Mouse (Mus musculus) kidney, postnatal 0 days (tissue): Measurements from ENCODE around the gene Pithd1. TPM values are rescaled to one million over a fixed set of nuclear protein-coding genes. Genes with fewer than 3 reads are reported as not detected.
"Not testable (repeated sequence)": the region's sequence is repeated elsewhere in the genome, so short reads cannot be mapped to it uniquely, and the experiment has no call there.

Experiments used
- ATAC-seq: fragments of 200-750 bp; cut with Nextera tagmentation; replicated peaks from 2 replicates; pipeline ENCODE4 v1.8.0; 2017; ENCODE audit warnings: low read depth, moderate number of reproducible peaks, moderate TSS enrichment, moderate library complexity; ENCODE audit not compliant: low FRiP score
- DNase-seq: peaks from one replicate; pipeline ENCODE4 v3.0.0-alpha.2; 2016; ENCODE audit warnings: low spot score
- H3K27ac ChIP-seq: fragments of 300-500 bp; sonication (generic); 2 replicates; pipeline ENCODE4 v1.5.1; 2014; ENCODE audit warnings: mild to moderate bottlenecking
- H3K27me3 ChIP-seq: fragments of 300-500 bp; sonication (generic); 2 replicates; pipeline ENCODE4 v1.6.1; 2014; ENCODE audit warnings: low read length, mixed read lengths; ENCODE audit not compliant: insufficient read depth
- H3K36me3 ChIP-seq: fragments of 300-500 bp; sonication (generic); 2 replicates; pipeline ENCODE4 v1.6.1; 2014; ENCODE audit warnings: low read length, mixed read lengths; ENCODE audit not compliant: insufficient read depth
- H3K4me1 ChIP-seq: fragments of 300-500 bp; sonication (generic); replicated peaks from 2 replicates; pipeline ENCODE4 v1.6.1; 2014; ENCODE audit warnings: antibody characterized with exemption, low read length, mixed read lengths; ENCODE audit not compliant: insufficient read depth
- H3K4me2 ChIP-seq: fragments of 300-500 bp; sonication (generic); 2 replicates; pipeline ENCODE4 v1.6.1; 2014; ENCODE audit warnings: mild to moderate bottlenecking, low read length, moderate library complexity, mixed read lengths
- H3K4me3 ChIP-seq: fragments of 300-500 bp; sonication (generic); replicated peaks from 2 replicates; pipeline ENCODE4 v1.5.1; 2014; ENCODE audit warnings: low read depth, low read length
- H3K9ac ChIP-seq: fragments of 300-500 bp; sonication (generic); 2 replicates; pipeline ENCODE4 v1.6.1; 2014; ENCODE audit warnings: low read depth, low read length
- H3K9me3 ChIP-seq: fragments of 300-500 bp; sonication (generic); replicated peaks from 2 replicates; pipeline ENCODE4 v1.6.1; 2016; ENCODE audit warnings: low read length, inconsistent platforms, mixed read lengths
- CTCF ChIP-seq: IDR thresholded peaks from 2 replicates; pipeline ENCODE4 v1.5.1; 2016; ENCODE audit warnings: antibody characterized with exemption, low read depth, mild to moderate bottlenecking, moderate library complexity
- WGBS: fragments of 180-500 bp; shearing (Covaris S2); extraction: QIAGEN DNeasy Blood & Tissue Kit; methylation state at CpG from one replicate; pipeline ENCODE4 v1.1.7; 2014; 5-methylcytosine and 5-hydroxymethylcytosine counted together
- polyA plus RNA-seq: library from polyadenylated mRNA; unstranded; fragments of >200 nt; fragmentation: Nextera tagmentation; extraction: Ambion mirVana; gene quantifications from 2 replicates; pipeline ENCODE4 v1.2.1, GENCODE M21; 2015

Pithd1 gene
- polyA plus RNA-seq, 1 experiment from 2014 or later: 49.0 TPM

GRCm38 (mm10) chr4:135987714-135988113 is 650 bp upstream of the Pithd1 start:
- Histone ChIP-seq H3K9me3 (no peaks in the 10 kb centered on the region), H3K27me3 (no peaks in the 10 kb centered on the region), H3K4me2 (peak overlapping the region; percentile 94), H3K27ac (peak overlapping the region; percentile 78; the same call in 1 of the 2 replicates), H3K36me3 (0 out of 2 replicates have a peak, but pooled peaks cover 10% of the 10 kb centered on the region), H3K9ac (peak overlapping the region; percentile 90; the same call in 1 of the 2 replicates), H3K4me3 (peak overlapping the region; percentile 89), H3K4me1 (peaks cover 11% of the 10 kb centered on the region; the same call in 1 of the 2 replicates)
- TF ChIP-seq CTCF: no peak
- ATAC-seq (no peak), DNase-seq (no peak)
- 66% methylated on average over 9 of the region's 9 CpGs for WGBS

- H3K36me3 ChIP-seq: 0 out of 2 replicates have a peak, but pooled peaks cover 10% of the 10 kb centered on the region
- no peak for TF ChIP-seq CTCF
- peaks cover 11% of the 10 kb centered on the region; the same call in 1 of the 2 replicates for H3K4me1 ChIP-seq
- H3K9ac ChIP-seq: peak overlapping the region; percentile 90
- peak; percentile 11 for DNase-seq
- ATAC-seq: no peak
- peak overlapping the region; percentile 89 for H3K4me3 ChIP-seq
- H3K9me3 ChIP-seq: no peaks in the 10 kb centered on the region
- H3K27ac ChIP-seq: peak overlapping the region; percentile 78
- H3K27me3 ChIP-seq: no peaks in the 10 kb centered on the region
- 6% methylated on average over 23 of the region's 23 CpGs for whole genome bisulfite sequencing
- H3K4me2 ChIP-seq: peak overlapping the region; percentile 94
These were observed 642 bp downstream of the Pithd1 start for GRCm38 (mm10) chr4:135986301-135986942.

GRCm38 (mm10) chr4:135985769-135986168 is 1.3 kb downstream of the Pithd1 start:
- ATAC-seq (no peak), DNase-seq (no peak)
- WGBS: 82% methylated on average over 7 of the region's 7 CpGs
- Histone ChIP-seq H3K4me2 (peak overlapping the region; percentile 94), H3K36me3 (0 out of 2 replicates have a peak, but pooled peaks cover 10% of the 10 kb centered on the region), H3K9me3 (no peaks in the 10 kb centered on the region), H3K4me1 (peaks cover 11% of the 10 kb centered on the region; the same call in 1 of the 2 replicates), H3K4me3 (peak overlapping the region; percentile 89; the same call in 1 of the 2 replicates), H3K27ac (no peak overlapping the region), H3K9ac (peak overlapping the region; percentile 90; the same call in 1 of the 2 replicates), H3K27me3 (no peaks in the 10 kb centered on the region)
- no peak for TF ChIP-seq CTCF

GRCm38 (mm10) chr4:135985193-135985592 is 1.9 kb downstream of the Pithd1 start:
- H3K36me3 ChIP-seq: 0 out of 2 replicates have a peak, but pooled peaks cover 10% of the 10 kb centered on the region
- H3K27me3 ChIP-seq: no peaks in the 10 kb centered on the region
- no peak for DNase-seq
- no peak overlapping the region for H3K27ac ChIP-seq
- TF ChIP-seq CTCF: no peak
- H3K4me2 ChIP-seq: no peak overlapping the region
- H3K4me3 ChIP-seq: no peak overlapping the region
- H3K4me1 ChIP-seq: peaks cover 11% of the 10 kb centered on the region; the same call in 1 of the 2 replicates
- H3K9me3 ChIP-seq: no peaks in the 10 kb centered on the region
- WGBS: 86% methylated on average over 5 of the region's 5 CpGs
- no peak for ATAC-seq
- no peak overlapping the region for H3K9ac ChIP-seq

- DNase-seq (no peak), ATAC-seq (no peak)
- H3K4me2 ChIP-seq: no peak overlapping the region
- H3K27ac ChIP-seq: no peak overlapping the region
- no peak overlapping the region for H3K4me3 ChIP-seq
- H3K9me3 ChIP-seq: no peaks in the 10 kb centered on the region
- H3K9ac ChIP-seq: no peak overlapping the region
- TF ChIP-seq CTCF: no peak
- peaks cover 11% of the 10 kb centered on the region; the same call in 1 of the 2 replicates for H3K4me1 ChIP-seq
- no peaks in the 10 kb centered on the region for H3K27me3 ChIP-seq
- 78% methylated on average over 5 of the region's 5 CpGs for WGBS
- H3K36me3 ChIP-seq: 0 out of 2 replicates have a peak, but pooled peaks cover 10% of the 10 kb centered on the region
These were observed 2.5 kb downstream of the Pithd1 start for GRCm38 (mm10) chr4:135984556-135984955.

GRCm38 (mm10) chr4:135981524-135982063 is 5.5 kb downstream of the Pithd1 start:
- H3K4me1 ChIP-seq: peaks cover 7% of the 10 kb centered on the region; the same call in 1 of the 2 replicates
- H3K36me3 ChIP-seq: peaks cover 17% of the 10 kb centered on the region
- 79% methylated on average over 7 of the region's 7 CpGs for WGBS
- H3K27ac ChIP-seq: no peak overlapping the region
- no peak for DNase-seq
- H3K4me2 ChIP-seq: no peak overlapping the region
- H3K9ac ChIP-seq: no peak overlapping the region
- no peaks in the 10 kb centered on the region for H3K9me3 ChIP-seq
- no peaks in the 10 kb centered on the region for H3K27me3 ChIP-seq
- ATAC-seq: no peak
- H3K4me3 ChIP-seq: no peak overlapping the region
- no peak for TF ChIP-seq CTCF

- DNase-seq, H3K4me3 ChIP-seq, H3K4me2 ChIP-seq, H3K27me3 ChIP-seq, H3K9me3 ChIP-seq, H3K9ac ChIP-seq, H3K27ac ChIP-seq, ATAC-seq, H3K4me1 ChIP-seq: not testable (repeated sequence)
- peaks cover 24% of the 10 kb centered on the region for H3K36me3 ChIP-seq
- WGBS: 97% methylated on average over 5 of the region's 5 CpGs
These were observed 6.8 kb downstream of the Pithd1 start for GRCm38 (mm10) chr4:135980223-135980622.
